Mouse (Mus musculus): ENCODE data around the gene Hs6st3. TPM values are rescaled to one million over a fixed set of nuclear protein-coding genes. Genes with fewer than 3 reads are reported as not detected.

Hs6st3 gene
- polyA plus RNA-seq, 1 experiment = not detected

GRCm38 (mm10) chr14:119849338-119849737, 711.2 kb downstream of the Hs6st3 start:
- Histone ChIP-seq H3K4me1 (ENCODE audit: control insufficient read depth) (no peaks in the 10 kb centered on the region), H3K9me3 (ENCODE audit: control insufficient read depth, low read length) (peaks cover 11% of the 10 kb centered on the region), H3K4me3 (replicated peaks) (no peak overlapping the region), H3K27me3 (ENCODE audit: control insufficient read depth) (no peaks in the 10 kb centered on the region), H3K36me3 (ENCODE audit: control insufficient read depth) (no peaks in the 10 kb centered on the region)
- TF ChIP-seq TAL1 (IDR thresholded peaks at IDR 0.05; ENCODE audit: low read length) = no peak
- TF ChIP-seq GATA1 (IDR thresholded peaks at IDR 0.05; ENCODE audit: low read length) = no peak

GRCm38 (mm10) chr14:119852139-119852538, 714.0 kb downstream of the Hs6st3 start:
- no peak for TF ChIP-seq GATA1 (IDR thresholded peaks at IDR 0.05; ENCODE audit: low read length)
- no peak for TF ChIP-seq TAL1 (IDR thresholded peaks at IDR 0.05; ENCODE audit: low read length)
- Histone ChIP-seq H3K36me3 (ENCODE audit: control insufficient read depth) (no peaks in the 10 kb centered on the region), H3K4me1 (ENCODE audit: control insufficient read depth) (no peaks in the 10 kb centered on the region), H3K9me3 (ENCODE audit: control insufficient read depth, low read length) (peaks cover 7% of the 10 kb centered on the region), H3K27me3 (ENCODE audit: control insufficient read depth) (no peaks in the 10 kb centered on the region), H3K4me3 (replicated peaks) (no peak overlapping the region)

GRCm38 (mm10) chr14:119857338-119858291, 719.5 kb downstream of the Hs6st3 start:
- H3K27me3 ChIP-seq (ENCODE audit: control insufficient read depth) = no peaks in the 10 kb centered on the region
- no peak for TF ChIP-seq GATA1 (IDR thresholded peaks at IDR 0.05; ENCODE audit: low read length)
- TF ChIP-seq TAL1 (IDR thresholded peaks at IDR 0.05; ENCODE audit: low read length) = no peak
- no peaks in the 10 kb centered on the region for H3K36me3 ChIP-seq (ENCODE audit: control insufficient read depth)
- H3K4me3 ChIP-seq (replicated peaks) = no peak overlapping the region
- H3K4me1 ChIP-seq (ENCODE audit: control insufficient read depth) = no peaks in the 10 kb centered on the region
- peaks cover 15% of the 10 kb centered on the region for H3K9me3 ChIP-seq (ENCODE audit: control insufficient read depth, low read length)

GRCm38 (mm10) chr14:119873617-119874016, 735.5 kb downstream of the Hs6st3 start:
- H3K4me3 ChIP-seq (replicated peaks) = no peak overlapping the region
- H3K36me3 ChIP-seq (ENCODE audit: control insufficient read depth) = no peaks in the 10 kb centered on the region
- no peak for TF ChIP-seq GATA1 (IDR thresholded peaks at IDR 0.05; ENCODE audit: low read length)
- no peak for TF ChIP-seq TAL1 (IDR thresholded peaks at IDR 0.05; ENCODE audit: low read length)
- peaks cover 18% of the 10 kb centered on the region for H3K9me3 ChIP-seq (ENCODE audit: control insufficient read depth, low read length)
- H3K27me3 ChIP-seq (ENCODE audit: control insufficient read depth) = no peaks in the 10 kb centered on the region
- no peaks in the 10 kb centered on the region for H3K4me1 ChIP-seq (ENCODE audit: control insufficient read depth)

GRCm38 (mm10) chr14:119892922-119893321, 754.8 kb downstream of the Hs6st3 start:
- TF ChIP-seq GATA1 (IDR thresholded peaks at IDR 0.05; ENCODE audit: low read length) (no peak), TAL1 (IDR thresholded peaks at IDR 0.05; ENCODE audit: low read length) (no peak)
- H3K4me1 ChIP-seq (ENCODE audit: control insufficient read depth) = no peaks in the 10 kb centered on the region
- H3K27me3 ChIP-seq (ENCODE audit: control insufficient read depth) = no peaks in the 10 kb centered on the region
- H3K36me3 ChIP-seq (ENCODE audit: control insufficient read depth) = no peaks in the 10 kb centered on the region
- no peak overlapping the region for H3K4me3 ChIP-seq (replicated peaks)
- H3K9me3 ChIP-seq (ENCODE audit: control insufficient read depth, low read length) = peaks cover 10% of the 10 kb centered on the region

GRCm38 (mm10) chr14:119895097-119895496, 757.0 kb downstream of the Hs6st3 start:
- H3K4me1 ChIP-seq (ENCODE audit: control insufficient read depth) = no peaks in the 10 kb centered on the region
- H3K36me3 ChIP-seq (ENCODE audit: control insufficient read depth) = no peaks in the 10 kb centered on the region
- H3K9me3 ChIP-seq (ENCODE audit: control insufficient read depth, low read length) = peaks cover 7% of the 10 kb centered on the region; the same call in 1 of the 2 replicates
- H3K4me3 ChIP-seq (replicated peaks) = no peak overlapping the region
- TF ChIP-seq GATA1 (IDR thresholded peaks at IDR 0.05; ENCODE audit: low read length) = no peak
- no peak for TF ChIP-seq TAL1 (IDR thresholded peaks at IDR 0.05; ENCODE audit: low read length)
- no peaks in the 10 kb centered on the region for H3K27me3 ChIP-seq (ENCODE audit: control insufficient read depth)

GRCm38 (mm10) chr14:119895765-119896465, 757.8 kb downstream of the Hs6st3 start:
- H3K27me3 ChIP-seq (ENCODE audit: control insufficient read depth) = no peaks in the 10 kb centered on the region
- peaks cover 9% of the 10 kb centered on the region; the same call in 1 of the 2 replicates for H3K9me3 ChIP-seq (ENCODE audit: control insufficient read depth, low read length)
- H3K4me3 ChIP-seq (replicated peaks) = no peak overlapping the region
- no peaks in the 10 kb centered on the region for H3K36me3 ChIP-seq (ENCODE audit: control insufficient read depth)
- TF ChIP-seq TAL1 (IDR thresholded peaks at IDR 0.05; ENCODE audit: low read length) (no peak), GATA1 (IDR thresholded peaks at IDR 0.05; ENCODE audit: low read length) (no peak)
- H3K4me1 ChIP-seq (ENCODE audit: control insufficient read depth) = no peaks in the 10 kb centered on the region

- TF ChIP-seq TAL1 (IDR thresholded peaks at IDR 0.05; ENCODE audit: low read length) (no peak), GATA1 (IDR thresholded peaks at IDR 0.05; ENCODE audit: low read length) (no peak)
Measured at GRCm38 (mm10) chr14:119902486-119902885, 764.3 kb downstream of the Hs6st3 start.

More at GRCm38 (mm10) chr14:119902486-119902885, 764.3 kb downstream of the Hs6st3 start:
- no peaks in the 10 kb centered on the region for H3K36me3 ChIP-seq (ENCODE audit: control insufficient read depth)
- no peaks in the 10 kb centered on the region for H3K4me1 ChIP-seq (ENCODE audit: control insufficient read depth)
- H3K4me3 ChIP-seq (replicated peaks) = no peak overlapping the region
- H3K9me3 ChIP-seq (ENCODE audit: control insufficient read depth, low read length) = peaks cover 5% of the 10 kb centered on the region; the same call in 1 of the 2 replicates
- no peaks in the 10 kb centered on the region for H3K27me3 ChIP-seq (ENCODE audit: control insufficient read depth)
